Mouse (Mus musculus) inflammation-experienced regulatory T-cells, adult 6 months (primary cell): Measurements from ENCODE around the gene Gm20817. TPM values are rescaled to one million over a fixed set of nuclear protein-coding genes. Genes with fewer than 3 reads are reported as not detected.
"Not testable (repeated sequence)": the region's sequence is repeated elsewhere in the genome, so short reads cannot be mapped to it uniquely, and the experiment has no call there.

ENCODE experiments used
- ATAC-seq: one replicate; pipeline ENCODE4 v1.8.0; 2017
- polyA plus RNA-seq, 3 experiments: library from polyadenylated mRNA; unstranded; fragments of 100-300 nt; shearing (Covaris generic); gene quantifications; one replicate each; pipeline ENCODE4 v1.2.1; 2017

Gene Gm20817
- polyA plus RNA-seq = not detected

- ATAC-seq = not testable (repeated sequence)
These were observed at the start of gene Gm20817 for GRCm38 (mm10) chrY:68832628-68833027. TSS of gene Gm20817 (minus strand) at chrY:68832728.
